Mouse (Mus musculus) heart, embryonic 16.5 days (tissue): Measurements from ENCODE around the gene Chtop. TPM values are rescaled to one million over a fixed set of nuclear protein-coding genes. Genes with fewer than 3 reads are reported as not detected.

Experiments used
- ATAC-seq: fragments of 200-750 bp; cut with Nextera tagmentation; replicated peaks from 2 replicates; pipeline ENCODE4 v1.8.0; 2017; ENCODE audit warnings: moderate number of reproducible peaks; ENCODE audit not compliant: insufficient read depth, low FRiP score; ENCODE audit errors: extremely low read depth
- H3K27ac ChIP-seq: fragments of 300-500 bp; sonication (generic); 2 replicates; pipeline ENCODE4 v1.5.1; 2014; ENCODE audit warnings: mild to moderate bottlenecking, low read length, control low read depth, moderate library complexity
- H3K27me3 ChIP-seq: fragments of 300-500 bp; sonication (generic); 2 replicates; pipeline ENCODE4 v1.6.1; 2014; ENCODE audit warnings: low read length, mixed read lengths; ENCODE audit not compliant: control insufficient read depth, insufficient read depth
- H3K36me3 ChIP-seq: fragments of 300-500 bp; sonication (generic); 2 replicates; pipeline ENCODE4 v1.6.1; 2014; ENCODE audit not compliant: control insufficient read depth, insufficient read depth
- H3K4me1 ChIP-seq: fragments of 300-500 bp; sonication (generic); 2 replicates; pipeline ENCODE4 v1.6.1; 2014; ENCODE audit warnings: low read length, mixed read lengths; ENCODE audit not compliant: control insufficient read depth, insufficient read depth
- H3K4me2 ChIP-seq: fragments of 300-500 bp; sonication (generic); 2 replicates; pipeline ENCODE4 v1.6.1; 2014; ENCODE audit warnings: low read depth, mild to moderate bottlenecking, control low read depth, low read length
- H3K4me3 ChIP-seq: fragments of 300-500 bp; sonication (generic); 2 replicates; pipeline ENCODE4 v1.5.1; 2014; ENCODE audit warnings: mild to moderate bottlenecking, control low read depth, low read length
- H3K9ac ChIP-seq: fragments of 300-500 bp; sonication (generic); 2 replicates; pipeline ENCODE4 v1.6.1; 2014; ENCODE audit warnings: low read length, control low read depth
- H3K9me3 ChIP-seq: fragments of 300-500 bp; sonication (generic); replicated peaks from 2 replicates; pipeline ENCODE4 v1.6.1; 2016; ENCODE audit warnings: low read length; ENCODE audit not compliant: control insufficient read depth
- WGBS: fragments of 180-500 bp; shearing (Covaris S2); extraction: QIAGEN DNeasy Blood & Tissue Kit; methylation state at CpG from one replicate; pipeline ENCODE4 v1.1.7; 2014; 5-methylcytosine and 5-hydroxymethylcytosine counted together
- polyA plus RNA-seq: library from polyadenylated mRNA; unstranded; fragments of >200 nt; fragmentation: Nextera tagmentation; extraction: Ambion mirVana; gene quantifications from 2 replicates; pipeline ENCODE4 v1.2.1, GENCODE M21; 2015

Gene Chtop
- polyA plus RNA-seq, 1 experiment from 2014 or later = 95.6 TPM

- H3K9me3 ChIP-seq = no peaks in the 10 kb centered on the region
- 62% methylated on average over 1 of the region's 1 CpGs for WGBS
- no peak overlapping the region for H3K4me2 ChIP-seq
- no peak overlapping the region for H3K27ac ChIP-seq
- H3K36me3 ChIP-seq = no peaks in the 10 kb centered on the region
- H3K4me1 ChIP-seq = peaks cover 4% of the 10 kb centered on the region; the same call in 1 of the 2 replicates
- no peak overlapping the region for H3K9ac ChIP-seq
- H3K27me3 ChIP-seq = no peaks in the 10 kb centered on the region
- ATAC-seq = no peak
- H3K4me3 ChIP-seq = no peak overlapping the region
Measured at GRCm38 (mm10) chr3:90535446-90535845, 26.1 kb upstream of the Chtop start.

GRCm38 (mm10) chr3:90531713-90532112, 22.4 kb upstream of the Chtop start:
- no peak for ATAC-seq
- Histone ChIP-seq H3K4me1 (no peaks in the 10 kb centered on the region), H3K9ac (no peak overlapping the region), H3K27ac (no peak overlapping the region), H3K4me3 (no peak overlapping the region), H3K9me3 (no peaks in the 10 kb centered on the region), H3K4me2 (no peak overlapping the region), H3K27me3 (no peaks in the 10 kb centered on the region), H3K36me3 (no peaks in the 10 kb centered on the region)
- WGBS = 68% methylated on average over 5 of the region's 5 CpGs

- no peaks in the 10 kb centered on the region for H3K27me3 ChIP-seq
- 79% methylated on average over 7 of the region's 7 CpGs for WGBS
- no peak overlapping the region for H3K27ac ChIP-seq
- peaks cover 5% of the 10 kb centered on the region for H3K36me3 ChIP-seq
- H3K4me3 ChIP-seq = no peak overlapping the region
- no peak overlapping the region for H3K4me2 ChIP-seq
- no peak for ATAC-seq
- no peak overlapping the region for H3K9ac ChIP-seq
- H3K9me3 ChIP-seq = peaks cover 4% of the 10 kb centered on the region; the same call in 1 of the 2 replicates
- no peaks in the 10 kb centered on the region; the same call in 1 of the 2 replicates for H3K4me1 ChIP-seq
Measured at GRCm38 (mm10) chr3:90527291-90527873, 18.1 kb upstream of the Chtop start.

DNA sequence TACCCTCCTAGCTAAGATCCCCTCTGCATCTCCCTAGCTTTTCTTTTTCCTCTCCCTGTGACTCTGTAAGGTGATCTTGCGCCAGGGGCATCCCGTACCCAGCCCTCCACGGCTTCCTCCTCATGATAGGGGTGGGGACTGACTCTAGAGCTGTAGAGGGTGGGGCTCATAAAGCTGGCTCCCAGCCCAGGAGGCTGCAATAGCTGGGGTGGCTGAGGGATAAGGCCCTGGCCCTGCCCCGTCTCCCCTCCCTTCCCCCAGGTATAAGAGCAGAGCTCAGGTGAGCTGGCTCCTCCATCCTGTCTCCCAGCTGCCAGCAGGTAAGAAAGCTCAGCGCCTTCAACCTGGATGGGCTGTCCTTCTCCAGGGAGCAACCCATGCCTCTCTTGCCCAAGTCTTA, 17.3 kb upstream of the Chtop start, which contains the start of gene S100a14:
S100a14 (plus strand) TSS at position 277 of the 400 bp plus-strand sequence.
- Histone ChIP-seq H3K4me3 (no peak within 1 kb of the TSS), H3K27ac (no peak within 1 kb of the TSS), H3K9me3 (peaks cover 4% of the 10 kb centered on the region; the same call in 1 of the 2 replicates), H3K4me2 (no peak within 1 kb of the TSS), H3K36me3 (peaks cover 5% of the 10 kb centered on the region), H3K4me1 (no peaks in the 10 kb centered on the region; the same call in 1 of the 2 replicates), H3K9ac (no peak within 1 kb of the TSS), H3K27me3 (no peaks in the 10 kb centered on the region)
- WGBS = 31% methylated on average over 5 of the region's 5 CpGs
- peak; percentile 59 for ATAC-seq

- Histone ChIP-seq H3K9me3 (peaks cover 4% of the 10 kb centered on the region; the same call in 1 of the 2 replicates), H3K27me3 (no peaks in the 10 kb centered on the region), H3K27ac (no peak overlapping the region), H3K4me2 (no peak overlapping the region), H3K4me3 (no peak overlapping the region), H3K36me3 (peaks cover 5% of the 10 kb centered on the region), H3K4me1 (no peaks in the 10 kb centered on the region; the same call in 1 of the 2 replicates), H3K9ac (no peak overlapping the region)
- WGBS = 73% methylated on average over 2 of the region's 2 CpGs
- ATAC-seq = no peak
Measured at GRCm38 (mm10) chr3:90526076-90526475, 16.8 kb upstream of the Chtop start.

DNA sequence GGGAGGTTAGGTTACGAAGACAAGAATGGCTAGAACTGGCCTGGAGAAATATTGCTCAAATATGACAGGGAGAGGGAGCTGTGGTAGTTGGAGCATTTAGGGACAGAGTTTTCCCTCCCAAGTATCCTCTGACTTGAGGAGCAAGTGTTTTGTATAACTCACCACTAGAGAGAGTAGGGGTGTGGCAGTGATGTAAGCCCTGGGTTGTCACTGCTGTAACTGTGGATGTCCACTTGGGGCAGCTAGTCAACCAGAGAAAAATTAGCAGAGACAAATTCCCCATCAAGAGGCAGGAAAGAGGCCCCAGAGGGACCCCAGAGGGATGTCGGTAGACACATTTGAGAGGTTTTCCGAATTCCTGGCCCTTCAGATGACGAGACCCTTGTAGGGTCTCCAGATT, 16.1 kb upstream of the Chtop start:
- Histone ChIP-seq H3K4me2 (no peak overlapping the region), H3K27ac (no peak overlapping the region), H3K9ac (no peak overlapping the region), H3K27me3 (no peaks in the 10 kb centered on the region), H3K36me3 (peaks cover 5% of the 10 kb centered on the region), H3K4me1 (no peaks in the 10 kb centered on the region; the same call in 1 of the 2 replicates), H3K9me3 (peaks cover 4% of the 10 kb centered on the region; the same call in 1 of the 2 replicates), H3K4me3 (no peak overlapping the region)
- ATAC-seq = 0 out of 2 replicates have a peak, but pooled peaks have one; percentile 42
- 53% methylated on average over 4 of the region's 4 CpGs for WGBS

DNA sequence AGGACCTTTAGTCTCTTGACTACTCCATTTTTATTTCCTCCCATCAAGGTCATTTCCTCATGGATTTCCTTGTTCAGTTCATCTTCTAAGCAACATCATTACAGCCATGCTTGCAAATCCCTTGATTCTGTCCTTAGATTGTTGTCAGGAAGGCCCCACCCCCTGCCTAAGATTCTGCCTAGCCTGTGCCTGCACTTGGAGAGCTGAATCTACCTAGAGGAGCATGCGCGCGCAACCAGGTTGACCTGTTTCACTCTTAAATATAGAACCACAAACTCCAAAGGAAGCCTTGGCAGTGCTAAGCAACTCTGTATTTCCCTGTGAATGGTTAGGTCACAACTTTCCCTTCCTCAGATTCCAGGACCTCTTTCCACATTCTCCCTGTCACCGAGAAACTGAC, 8.4 kb upstream of the Chtop start:
- WGBS = 71% methylated on average over 4 of the region's 4 CpGs
- H3K9me3 ChIP-seq = no peaks in the 10 kb centered on the region
- no peaks in the 10 kb centered on the region for H3K36me3 ChIP-seq
- no peak for ATAC-seq
- no peaks in the 10 kb centered on the region for H3K27me3 ChIP-seq
- no peak overlapping the region for H3K9ac ChIP-seq
- H3K4me1 ChIP-seq = peaks cover 20% of the 10 kb centered on the region
- H3K4me2 ChIP-seq = no peak overlapping the region
- H3K4me3 ChIP-seq = no peak overlapping the region
- no peak overlapping the region for H3K27ac ChIP-seq

DNA sequence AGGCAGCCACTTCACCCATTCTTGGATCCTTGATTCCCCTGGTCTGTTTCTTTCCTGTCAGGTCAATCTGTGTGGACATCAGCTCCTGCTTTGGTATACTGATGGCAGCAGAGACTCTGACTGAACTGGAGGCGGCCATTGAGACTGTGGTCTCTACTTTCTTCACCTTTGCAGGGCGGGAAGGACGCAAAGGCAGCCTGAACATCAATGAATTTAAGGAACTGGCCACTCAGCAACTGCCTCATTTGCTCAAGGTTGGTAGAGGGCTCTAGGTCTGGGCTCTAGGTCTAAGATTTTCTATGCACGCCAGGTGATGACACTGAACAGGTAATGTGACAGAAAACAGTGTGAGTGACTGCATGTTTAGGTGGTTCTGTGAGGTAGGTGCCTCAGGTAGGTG, 6.5 kb upstream of the Chtop start:
- H3K27me3 ChIP-seq = no peaks in the 10 kb centered on the region
- WGBS = 87% methylated on average over 4 of the region's 4 CpGs
- H3K27ac ChIP-seq = no peak overlapping the region
- peaks cover 20% of the 10 kb centered on the region for H3K4me1 ChIP-seq
- ATAC-seq = no peak
- H3K4me2 ChIP-seq = peak overlapping the region; percentile 89
- peak overlapping the region; percentile 64; the same call in 1 of the 2 replicates for H3K4me3 ChIP-seq
- H3K36me3 ChIP-seq = peaks cover 5% of the 10 kb centered on the region
- no peaks in the 10 kb centered on the region for H3K9me3 ChIP-seq
- H3K9ac ChIP-seq = no peak overlapping the region; the same call in 1 of the 2 replicates

GRCm38 (mm10) chr3:90515242-90515641, 5.9 kb upstream of the Chtop start:
- WGBS = 26% methylated on average over 1 of the region's 1 CpGs
- H3K4me1 ChIP-seq = peaks cover 20% of the 10 kb centered on the region
- H3K4me3 ChIP-seq = peak overlapping the region; percentile 64
- no peak for ATAC-seq
- no peaks in the 10 kb centered on the region for H3K27me3 ChIP-seq
- peak overlapping the region; percentile 73 for H3K9ac ChIP-seq
- peak overlapping the region; percentile 89 for H3K4me2 ChIP-seq
- H3K9me3 ChIP-seq = no peaks in the 10 kb centered on the region
- H3K27ac ChIP-seq = peak overlapping the region; percentile 87
- H3K36me3 ChIP-seq = peaks cover 6% of the 10 kb centered on the region
